Mouse (Mus musculus): ENCODE data around the gene Polr3g. TPM values are rescaled to one million over a fixed set of nuclear protein-coding genes. Genes with fewer than 3 reads are reported as not detected.

Gene Polr3g
- polyA plus RNA-seq, 1 experiment from 2014 or later, result 16.1 TPM

GRCm38 (mm10) chr13:81703621-81704020 is 7.2 kb downstream of the Polr3g start:
- Histone ChIP-seq H3K27me3 (ENCODE audit: control insufficient read depth, insufficient read depth, low read length) (no peaks in the 10 kb centered on the region), H3K27ac (replicated peaks; ENCODE audit: low read depth, low read length) (no peak overlapping the region), H3K4me3 (ENCODE audit: low read depth, low read length) (no peak overlapping the region), H3K4me2 (ENCODE audit: low read depth, severe bottlenecking) (no peak overlapping the region), H3K9me3 (ENCODE audit: control insufficient read depth, low read length) (no peaks in the 10 kb centered on the region), H3K9ac (ENCODE audit: low read length) (no peak overlapping the region), H3K36me3 (ENCODE audit: control insufficient read depth, insufficient read depth, low read length) (no peaks in the 10 kb centered on the region), H3K4me1 (ENCODE audit: control insufficient read depth, insufficient read depth, low read length) (no peaks in the 10 kb centered on the region)
- DNase-seq (ENCODE audit: low spot score) (no peak), ATAC-seq (ENCODE audit: insufficient number of reproducible peaks, low FRiP score, low TSS enrichment, low read depth) (no peak)
- WGBS, result 90% methylated on average over 9 of the region's 9 CpGs

- DNase-seq (ENCODE audit: low spot score) (no peak), ATAC-seq (ENCODE audit: insufficient number of reproducible peaks, low FRiP score, low TSS enrichment, low read depth) (no peak)
- Histone ChIP-seq H3K4me2 (ENCODE audit: low read depth, severe bottlenecking) (no peak overlapping the region), H3K4me1 (ENCODE audit: control insufficient read depth, insufficient read depth, low read length) (no peaks in the 10 kb centered on the region), H3K27me3 (ENCODE audit: control insufficient read depth, insufficient read depth, low read length) (no peaks in the 10 kb centered on the region), H3K9ac (ENCODE audit: low read length) (no peak overlapping the region), H3K36me3 (ENCODE audit: control insufficient read depth, insufficient read depth, low read length) (no peaks in the 10 kb centered on the region), H3K27ac (replicated peaks; ENCODE audit: low read depth, low read length) (no peak overlapping the region), H3K4me3 (ENCODE audit: low read depth, low read length) (no peak overlapping the region), H3K9me3 (ENCODE audit: control insufficient read depth, low read length) (no peaks in the 10 kb centered on the region)
- 85% methylated on average over 7 of the region's 7 CpGs for WGBS
Measured at GRCm38 (mm10) chr13:81703148-81703547, 7.7 kb downstream of the Polr3g start.

GRCm38 (mm10) chr13:81694446-81694845 is 16.4 kb downstream of the Polr3g start:
- WGBS, result 95% methylated on average over 12 of the region's 12 CpGs
- Histone ChIP-seq H3K4me2 (ENCODE audit: low read depth, severe bottlenecking) (no peak overlapping the region), H3K9ac (ENCODE audit: low read length) (no peak overlapping the region), H3K27ac (replicated peaks; ENCODE audit: low read depth, low read length) (no peak overlapping the region), H3K36me3 (ENCODE audit: control insufficient read depth, insufficient read depth, low read length) (peaks cover 3% of the 10 kb centered on the region; the same call in 1 of the 2 replicates), H3K9me3 (ENCODE audit: control insufficient read depth, low read length) (no peaks in the 10 kb centered on the region), H3K27me3 (ENCODE audit: control insufficient read depth, insufficient read depth, low read length) (no peaks in the 10 kb centered on the region), H3K4me3 (ENCODE audit: low read depth, low read length) (no peak overlapping the region), H3K4me1 (ENCODE audit: control insufficient read depth, insufficient read depth, low read length) (no peaks in the 10 kb centered on the region)
- ATAC-seq (ENCODE audit: insufficient number of reproducible peaks, low FRiP score, low TSS enrichment, low read depth), result no peak
- no peak for DNase-seq (ENCODE audit: low spot score)

- WGBS, result 75% methylated on average over 9 of the region's 9 CpGs
- ATAC-seq (ENCODE audit: insufficient number of reproducible peaks, low FRiP score, low TSS enrichment, low read depth) (no peak), DNase-seq (ENCODE audit: low spot score) (no peak)
- no peaks in the 10 kb centered on the region for H3K9me3 ChIP-seq (ENCODE audit: control insufficient read depth, low read length)
- H3K4me1 ChIP-seq (ENCODE audit: control insufficient read depth, insufficient read depth, low read length), result no peaks in the 10 kb centered on the region
- peaks cover 3% of the 10 kb centered on the region; the same call in 1 of the 2 replicates for H3K36me3 ChIP-seq (ENCODE audit: control insufficient read depth, insufficient read depth, low read length)
- no peaks in the 10 kb centered on the region for H3K27me3 ChIP-seq (ENCODE audit: control insufficient read depth, insufficient read depth, low read length)
- H3K27ac ChIP-seq (replicated peaks; ENCODE audit: low read depth, low read length), result no peak overlapping the region
- no peak overlapping the region for H3K4me2 ChIP-seq (ENCODE audit: low read depth, severe bottlenecking)
- no peak overlapping the region for H3K9ac ChIP-seq (ENCODE audit: low read length)
- H3K4me3 ChIP-seq (ENCODE audit: low read depth, low read length), result no peak overlapping the region
Measured at GRCm38 (mm10) chr13:81691606-81692005, 19.2 kb downstream of the Polr3g start.

- Histone ChIP-seq H3K4me2 (ENCODE audit: low read depth, severe bottlenecking) (no peak overlapping the region), H3K9me3 (ENCODE audit: control insufficient read depth, low read length) (no peaks in the 10 kb centered on the region), H3K27me3 (ENCODE audit: control insufficient read depth, insufficient read depth, low read length) (no peaks in the 10 kb centered on the region), H3K9ac (ENCODE audit: low read length) (no peak overlapping the region), H3K4me1 (ENCODE audit: control insufficient read depth, insufficient read depth, low read length) (no peaks in the 10 kb centered on the region), H3K36me3 (ENCODE audit: control insufficient read depth, insufficient read depth, low read length) (peaks cover 3% of the 10 kb centered on the region; the same call in 1 of the 2 replicates), H3K4me3 (ENCODE audit: low read depth, low read length) (no peak overlapping the region), H3K27ac (replicated peaks; ENCODE audit: low read depth, low read length) (no peak overlapping the region)
- ATAC-seq (ENCODE audit: insufficient number of reproducible peaks, low FRiP score, low TSS enrichment, low read depth), result no peak
- no peak for DNase-seq (ENCODE audit: low spot score)
- 90% methylated on average over 10 of the region's 10 CpGs for WGBS
Measured at GRCm38 (mm10) chr13:81690477-81690876, 20.3 kb downstream of the Polr3g start.

- no peaks in the 10 kb centered on the region for H3K9me3 ChIP-seq (ENCODE audit: control insufficient read depth, low read length)
- H3K4me2 ChIP-seq (ENCODE audit: low read depth, severe bottlenecking), result no peak overlapping the region
- ATAC-seq (ENCODE audit: insufficient number of reproducible peaks, low FRiP score, low TSS enrichment, low read depth) (no peak), DNase-seq (ENCODE audit: low spot score) (no peak)
- H3K4me1 ChIP-seq (ENCODE audit: control insufficient read depth, insufficient read depth, low read length), result no peaks in the 10 kb centered on the region
- H3K27me3 ChIP-seq (ENCODE audit: control insufficient read depth, insufficient read depth, low read length), result no peaks in the 10 kb centered on the region
- no peak overlapping the region for H3K4me3 ChIP-seq (ENCODE audit: low read depth, low read length)
- no peak overlapping the region for H3K27ac ChIP-seq (replicated peaks; ENCODE audit: low read depth, low read length)
- 90% methylated on average over 3 of the region's 3 CpGs for WGBS
- H3K9ac ChIP-seq (ENCODE audit: low read length), result no peak overlapping the region
- peaks cover 3% of the 10 kb centered on the region; the same call in 1 of the 2 replicates for H3K36me3 ChIP-seq (ENCODE audit: control insufficient read depth, insufficient read depth, low read length)
Measured at GRCm38 (mm10) chr13:81689587-81689986, 21.2 kb downstream of the Polr3g start.

GRCm38 (mm10) chr13:81684884-81685283 is 25.9 kb downstream of the Polr3g start:
- 90% methylated on average over 3 of the region's 3 CpGs for WGBS
- ATAC-seq (ENCODE audit: insufficient number of reproducible peaks, low FRiP score, low TSS enrichment, low read depth) (no peak), DNase-seq (ENCODE audit: low spot score) (no peak)
- Histone ChIP-seq H3K9ac (ENCODE audit: low read length) (no peak overlapping the region), H3K9me3 (ENCODE audit: control insufficient read depth, low read length) (no peaks in the 10 kb centered on the region), H3K4me3 (ENCODE audit: low read depth, low read length) (no peak overlapping the region), H3K27me3 (ENCODE audit: control insufficient read depth, insufficient read depth, low read length) (no peaks in the 10 kb centered on the region), H3K4me1 (ENCODE audit: control insufficient read depth, insufficient read depth, low read length) (no peaks in the 10 kb centered on the region), H3K27ac (replicated peaks; ENCODE audit: low read depth, low read length) (no peak overlapping the region), H3K4me2 (ENCODE audit: low read depth, severe bottlenecking) (no peak overlapping the region), H3K36me3 (ENCODE audit: control insufficient read depth, insufficient read depth, low read length) (peaks cover 3% of the 10 kb centered on the region; the same call in 1 of the 2 replicates)

GRCm38 (mm10) chr13:81684258-81684657 is 26.6 kb downstream of the Polr3g start:
- ATAC-seq (ENCODE audit: insufficient number of reproducible peaks, low FRiP score, low TSS enrichment, low read depth) (no peak), DNase-seq (ENCODE audit: low spot score) (no peak)
- Histone ChIP-seq H3K4me2 (ENCODE audit: low read depth, severe bottlenecking) (no peak overlapping the region), H3K9ac (ENCODE audit: low read length) (no peak overlapping the region), H3K27ac (replicated peaks; ENCODE audit: low read depth, low read length) (no peak overlapping the region), H3K36me3 (ENCODE audit: control insufficient read depth, insufficient read depth, low read length) (no peaks in the 10 kb centered on the region), H3K9me3 (ENCODE audit: control insufficient read depth, low read length) (no peaks in the 10 kb centered on the region), H3K4me1 (ENCODE audit: control insufficient read depth, insufficient read depth, low read length) (no peaks in the 10 kb centered on the region), H3K27me3 (ENCODE audit: control insufficient read depth, insufficient read depth, low read length) (no peaks in the 10 kb centered on the region), H3K4me3 (ENCODE audit: low read depth, low read length) (no peak overlapping the region)
- WGBS, result 83% methylated on average over 5 of the region's 5 CpGs

GRCm38 (mm10) chr13:81683107-81683506 is 27.7 kb downstream of the Polr3g start:
- no peak overlapping the region for H3K27ac ChIP-seq (replicated peaks; ENCODE audit: low read depth, low read length)
- ATAC-seq (ENCODE audit: insufficient number of reproducible peaks, low FRiP score, low TSS enrichment, low read depth), result no peak

More at GRCm38 (mm10) chr13:81683107-81683506, 27.7 kb downstream of the Polr3g start:
- no peak overlapping the region for H3K9ac ChIP-seq (ENCODE audit: low read length)
- DNase-seq (ENCODE audit: low spot score), result no peak
- no peak overlapping the region for H3K4me3 ChIP-seq (ENCODE audit: low read depth, low read length)
- H3K4me2 ChIP-seq (ENCODE audit: low read depth, severe bottlenecking), result no peak overlapping the region
- H3K36me3 ChIP-seq (ENCODE audit: control insufficient read depth, insufficient read depth, low read length), result no peaks in the 10 kb centered on the region
- H3K27me3 ChIP-seq (ENCODE audit: control insufficient read depth, insufficient read depth, low read length), result no peaks in the 10 kb centered on the region
- no peaks in the 10 kb centered on the region for H3K4me1 ChIP-seq (ENCODE audit: control insufficient read depth, insufficient read depth, low read length)
- 91% methylated on average over 3 of the region's 3 CpGs for WGBS
- no peaks in the 10 kb centered on the region for H3K9me3 ChIP-seq (ENCODE audit: control insufficient read depth, low read length)
